In genomic region chr7:18925162-18925938, GRCm38 (mm10) we compare ENCODE assay signal across 8 mouse cellular contexts. TPM values are rescaled to one million over a fixed set of nuclear protein-coding genes. Genes with fewer than 3 reads are reported as not detected.
DNase-seq lines count a peak whose midpoint lies in the region; ATAC-seq lines count a peak whose summit lies in the region.

Gene Nova2, plus strand, starts transcription at chr7:18925888.

- H3K9me3 ChIP-seq in embryonic facial prominence, embryonic 15.5 days (replicated peaks), result no peaks in the 10 kb centered on the region
- H3K9me3 ChIP-seq in heart, embryonic 10.5 days, result no peaks in the 10 kb centered on the region
- no peaks in the 10 kb centered on the region for H3K9me3 ChIP-seq in limb, embryonic 13.5 days
- no peaks in the 10 kb centered on the region for H3K9me3 ChIP-seq in midbrain, embryonic 15.5 days

- H3K27ac ChIP-seq in embryonic facial prominence, embryonic 15.5 days (replicated peaks), result no peak within 1 kb of the TSS
- peak within 1 kb of the TSS; percentile 82 for H3K27ac ChIP-seq in heart, embryonic 10.5 days
- no peak within 1 kb of the TSS for H3K27ac ChIP-seq in limb, embryonic 13.5 days
- H3K27ac ChIP-seq in midbrain, embryonic 15.5 days, result peak within 1 kb of the TSS; percentile 97

- WGBS in embryonic facial prominence, embryonic 15.5 days, result under 1% methylated on average over 30 of the region's 45 CpGs
- 0% methylated on average over 32 of the region's 45 CpGs for WGBS in heart, embryonic 10.5 days
- 1% methylated on average over 28 of the region's 45 CpGs for WGBS in limb, embryonic 13.5 days
- under 1% methylated on average over 28 of the region's 45 CpGs for WGBS in midbrain, embryonic 15.5 days

- peak; percentile 88 for DNase-seq in A20 (ENCODE audit: low read depth, low spot score)
- DNase-seq in brain, adult 2 months (ENCODE audit: low read depth, low spot score), result peak; percentile 99
- peak; percentile 96 for DNase-seq in heart, embryonic 10.5 days (ENCODE audit: low spot score)
- DNase-seq in kidney, adult 9 months, result peak; percentile 89
- peak; percentile 12 for DNase-seq in spleen, adult 12 weeks (ENCODE audit: low spot score)

- no peaks in the 10 kb centered on the region for H3K36me3 ChIP-seq in embryonic facial prominence, embryonic 15.5 days
- H3K36me3 ChIP-seq in heart, embryonic 10.5 days, result no peaks in the 10 kb centered on the region
- H3K36me3 ChIP-seq in limb, embryonic 13.5 days, result no peaks in the 10 kb centered on the region
- H3K36me3 ChIP-seq in midbrain, embryonic 15.5 days (replicated peaks), result no peaks in the 10 kb centered on the region

- peak within 1 kb of the TSS; percentile 39 for H3K9ac ChIP-seq in embryonic facial prominence, embryonic 15.5 days
- peak within 1 kb of the TSS; percentile 66 for H3K9ac ChIP-seq in limb, embryonic 13.5 days
- peak within 1 kb of the TSS; percentile 100 for H3K9ac ChIP-seq in midbrain, embryonic 15.5 days

- H3K4me3 ChIP-seq in embryonic facial prominence, embryonic 15.5 days (replicated peaks), result peak within 1 kb of the TSS; percentile 47
- H3K4me3 ChIP-seq in heart, embryonic 10.5 days, result peak within 1 kb of the TSS; percentile 73
- peak within 1 kb of the TSS; percentile 51 for H3K4me3 ChIP-seq in limb, embryonic 13.5 days
- H3K4me3 ChIP-seq in midbrain, embryonic 15.5 days, result peak within 1 kb of the TSS; percentile 75

- H3K27me3 ChIP-seq in embryonic facial prominence, embryonic 15.5 days, result peaks cover 54% of the 10 kb centered on the region
- H3K27me3 ChIP-seq in heart, embryonic 10.5 days (ENCODE audit: insufficient read depth, poor library complexity, severe bottlenecking), result peaks cover 73% of the 10 kb centered on the region
- peaks cover 92% of the 10 kb centered on the region for H3K27me3 ChIP-seq in limb, embryonic 13.5 days
- no peaks in the 10 kb centered on the region for H3K27me3 ChIP-seq in midbrain, embryonic 15.5 days (replicated peaks)

- peaks cover 18% of the 10 kb centered on the region for H3K4me1 ChIP-seq in embryonic facial prominence, embryonic 15.5 days
- H3K4me1 ChIP-seq in heart, embryonic 10.5 days, result peaks cover 22% of the 10 kb centered on the region
- peaks cover 14% of the 10 kb centered on the region for H3K4me1 ChIP-seq in limb, embryonic 13.5 days
- peaks cover 78% of the 10 kb centered on the region for H3K4me1 ChIP-seq in midbrain, embryonic 15.5 days

- peak within 1 kb of the TSS; percentile 94 for H3K4me2 ChIP-seq in embryonic facial prominence, embryonic 15.5 days (replicated peaks)
- peak within 1 kb of the TSS; percentile 90 for H3K4me2 ChIP-seq in limb, embryonic 13.5 days (replicated peaks)
- peak within 1 kb of the TSS; percentile 74 for H3K4me2 ChIP-seq in midbrain, embryonic 15.5 days

- peak; percentile 82 for ATAC-seq in embryonic facial prominence, embryonic 15.5 days (ENCODE audit: insufficient number of reproducible peaks, low FRiP score, low TSS enrichment, low read depth)
- ATAC-seq in limb, embryonic 13.5 days (ENCODE audit: low FRiP score, low read depth), result peak; percentile 81
- ATAC-seq in midbrain, embryonic 15.5 days (replicated peaks), result peak; percentile 83

RNA-seq across cellular contexts. Expression of gene Nova2, which starts in this region (rescaled TPM):
- polyA plus RNA-seq in embryonic facial prominence, embryonic 15.5 days (2015; fragmentation: Nextera tagmentation; extraction: Ambion mirVana), result 0.56 and 0.60 TPM in 2 replicates
- polyA plus RNA-seq in heart, embryonic 10.5 days (2016; fragmentation: Nextera tagmentation; extraction: Ambion mirVana), result 0.53 and 0.57 TPM in 2 replicates
- 0.33 and 0.41 TPM in 2 replicates for polyA plus RNA-seq in limb, embryonic 13.5 days (2015; fragmentation: Nextera tagmentation; extraction: Ambion mirVana)
- 15.2 and 15.9 TPM in 2 replicates for polyA plus RNA-seq in midbrain, embryonic 15.5 days (2015; fragmentation: Nextera tagmentation; extraction: Ambion mirVana)

Comparison
In these comparisons a context has a peak if more than half of its experiments do, and no peak if none do; other contexts are left out.
1. RNA of gene Nova2 (polyA plus RNA-seq): 15.2 to 15.9 TPM in midbrain, embryonic 15.5 days; 0.56 to 0.60 TPM in embryonic facial prominence, embryonic 15.5 days, 0.53 to 0.57 TPM in heart, embryonic 10.5 days and 0.33 to 0.41 TPM in limb, embryonic 13.5 days; every median in the first group is over 10 times any median in the second.
2. Peak in ATAC-seq, H3K4me3 ChIP-seq, H3K9ac ChIP-seq and H3K4me2 ChIP-seq in embryonic facial prominence, embryonic 15.5 days; RNA of the gene not detected or under 1 TPM.
3. Peak in DNase-seq, H3K4me3 ChIP-seq and H3K27ac ChIP-seq in heart, embryonic 10.5 days; RNA of the gene not detected or under 1 TPM.
4. Peak in ATAC-seq, H3K4me3 ChIP-seq, H3K9ac ChIP-seq and H3K4me2 ChIP-seq in limb, embryonic 13.5 days; RNA of the gene not detected or under 1 TPM.
5. DNase-seq: peak in every context shown above with its lines; median percentile 99 in brain, adult 2 months; 96 in heart, embryonic 10.5 days; 89 in kidney, adult 9 months; 88 in A20; 12 in spleen, adult 12 weeks.
6. H3K9ac ChIP-seq: peak in every context shown above with its lines; median percentile 100 in midbrain, embryonic 15.5 days; 66 in limb, embryonic 13.5 days; 39 in embryonic facial prominence, embryonic 15.5 days.
7. Peak in every context shown above with its lines, with median percentiles within 50 percentile points of each other: ATAC-seq, H3K4me2 ChIP-seq and H3K4me3 ChIP-seq.